Mouse (Mus musculus) cerebellum, adult 2 months (tissue): ENCODE measurements around the gene Tbk1.

Experiments
- CTCF ChIP-seq: fragments of 200-500 bp; IDR thresholded peaks from 2 replicates; pipeline ENCODE4 v1.5.1; 2011; ENCODE audit warnings: low read depth, mild to moderate bottlenecking, control low read depth, low read length, moderate library complexity, borderline replicate concordance; ENCODE audit not compliant: insufficient read depth
- POLR2A ChIP-seq: fragments of 200-500 bp; IDR thresholded peaks from 2 replicates; pipeline ENCODE4 v1.6.1; 2011; ENCODE audit warnings: low read length, control low read depth, borderline replicate concordance; ENCODE audit not compliant: insufficient read depth

DNA sequence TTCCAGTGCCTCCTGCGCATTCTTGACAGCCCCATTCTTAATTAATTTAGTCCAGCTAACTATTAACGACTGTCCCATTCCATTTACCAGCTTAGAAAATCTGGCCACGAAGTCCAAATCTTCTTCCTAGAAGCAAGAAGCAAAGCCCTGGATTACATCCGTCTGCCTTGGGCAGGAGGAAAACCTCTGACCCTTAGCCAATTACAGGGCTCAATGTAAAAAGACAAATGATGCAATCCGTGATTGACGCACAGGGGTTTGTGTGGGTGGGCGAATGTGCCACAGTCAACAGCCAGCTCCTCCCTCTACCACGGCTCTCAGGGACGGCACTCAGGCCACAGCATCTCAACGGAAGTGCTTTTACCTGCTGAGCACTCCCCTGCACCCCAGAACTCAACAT, 25.0 kb upstream of the Tbk1 start:
- TF ChIP-seq CTCF (no peak), POLR2A (no peak)
